ENCODE assay signal across 8 mouse cellular contexts in genomic region chr6:112489910-112490559, GRCm38 (mm10). TPM values are rescaled to one million over a fixed set of nuclear protein-coding genes. Genes with fewer than 3 reads are reported as not detected.
DNase-seq lines count a peak whose midpoint lies in the region; ATAC-seq and TF ChIP-seq lines count a peak whose summit lies in the region.

Gene Oxtr, minus strand, starts transcription at chr6:112489943.

- H3K4me1 ChIP-seq in kidney, postnatal 0 days (replicated peaks; ENCODE audit: insufficient read depth, low read length): peaks cover 22% of the 10 kb centered on the region; the same call in 1 of the 2 replicates
- peaks cover 7% of the 10 kb centered on the region; the same call in 1 of the 2 replicates for H3K4me1 ChIP-seq in brown adipose tissue, adult 24 weeks (ENCODE audit: control insufficient read depth, insufficient read depth, insufficient read length, low read length)
- H3K4me1 ChIP-seq in hindbrain, postnatal 0 days (ENCODE audit: insufficient read depth, low read length): peaks cover 7% of the 10 kb centered on the region; the same call in 1 of the 2 replicates
- H3K4me1 ChIP-seq in neural tube, embryonic 12.5 days: peaks cover 21% of the 10 kb centered on the region

- H3K4me2 ChIP-seq in kidney, postnatal 0 days (ENCODE audit: low read length): peak within 1 kb of the TSS; percentile 72
- H3K4me2 ChIP-seq in hindbrain, postnatal 0 days (ENCODE audit: low read depth, low read length): peak within 1 kb of the TSS; percentile 66
- H3K4me2 ChIP-seq in neural tube, embryonic 12.5 days (replicated peaks): peak within 1 kb of the TSS; percentile 61

- peak within 1 kb of the TSS; percentile 50 for H3K9ac ChIP-seq in kidney, postnatal 0 days (ENCODE audit: low read depth, low read length)
- no peak within 1 kb of the TSS; the same call in 1 of the 2 replicates for H3K9ac ChIP-seq in hindbrain, postnatal 0 days (replicated peaks; ENCODE audit: low read length)
- peak within 1 kb of the TSS; percentile 35 for H3K9ac ChIP-seq in neural tube, embryonic 12.5 days

- H3K27me3 ChIP-seq in kidney, postnatal 0 days (ENCODE audit: insufficient read depth, low read length): peaks cover 21% of the 10 kb centered on the region
- peaks cover 23% of the 10 kb centered on the region for H3K27me3 ChIP-seq in hindbrain, postnatal 0 days (ENCODE audit: insufficient read depth, low read length)
- peaks cover 55% of the 10 kb centered on the region for H3K27me3 ChIP-seq in neural tube, embryonic 12.5 days (replicated peaks)

- TF ChIP-seq CTCF in kidney, postnatal 0 days (IDR thresholded peaks at IDR 0.05; ENCODE audit: low read depth): no peak
- TF ChIP-seq CTCF in hindbrain, postnatal 0 days (IDR thresholded peaks at IDR 0.05; ENCODE audit: low read depth): no peak

- 3% methylated on average over 24 of the region's 24 CpGs for WGBS in kidney, postnatal 0 days
- WGBS in hindbrain, postnatal 0 days: 9% methylated on average over 24 of the region's 24 CpGs
- 7% methylated on average over 24 of the region's 24 CpGs for WGBS in neural tube, embryonic 12.5 days

- ATAC-seq in kidney, postnatal 0 days (replicated peaks; ENCODE audit: low FRiP score, low read depth): peak; percentile 17
- peak; percentile 21; the same call in 1 of the 2 replicates for ATAC-seq in hindbrain, postnatal 0 days
- 0 out of 2 replicates have a peak, but pooled peaks have one; percentile 5 for ATAC-seq in neural tube, embryonic 12.5 days (ENCODE audit: low FRiP score, low read depth)

- no peaks in the 10 kb centered on the region for H3K36me3 ChIP-seq in kidney, postnatal 0 days (ENCODE audit: insufficient read depth, low read length)
- H3K36me3 ChIP-seq in hindbrain, postnatal 0 days (ENCODE audit: insufficient read depth, low read length): no peaks in the 10 kb centered on the region
- H3K36me3 ChIP-seq in neural tube, embryonic 12.5 days: no peaks in the 10 kb centered on the region

- no peaks in the 10 kb centered on the region for H3K9me3 ChIP-seq in kidney, postnatal 0 days (replicated peaks; ENCODE audit: low read length)
- no peaks in the 10 kb centered on the region for H3K9me3 ChIP-seq in hindbrain, postnatal 0 days (ENCODE audit: low read length)
- H3K9me3 ChIP-seq in neural tube, embryonic 12.5 days: no peaks in the 10 kb centered on the region

- no peak within 1 kb of the TSS for H3K27ac ChIP-seq in kidney, postnatal 0 days
- no peak within 1 kb of the TSS for H3K27ac ChIP-seq in brown adipose tissue, adult 24 weeks (replicated peaks; ENCODE audit: low read depth, low read length)
- no peak within 1 kb of the TSS for H3K27ac ChIP-seq in hindbrain, postnatal 0 days
- no peak within 1 kb of the TSS for H3K27ac ChIP-seq in neural tube, embryonic 12.5 days

- H3K4me3 ChIP-seq in kidney, postnatal 0 days (replicated peaks; ENCODE audit: low read depth, low read length): peak within 1 kb of the TSS; percentile 33
- H3K4me3 ChIP-seq in brown adipose tissue, adult 24 weeks (ENCODE audit: insufficient read depth, low read depth, low read length): peak within 1 kb of the TSS; percentile 20
- H3K4me3 ChIP-seq in hindbrain, postnatal 0 days (ENCODE audit: low read length): peak within 1 kb of the TSS; percentile 34
- peak within 1 kb of the TSS; percentile 28 for H3K4me3 ChIP-seq in neural tube, embryonic 12.5 days

- no peak for DNase-seq in kidney, postnatal 0 days (ENCODE audit: low spot score)
- no peak for DNase-seq in kidney, postnatal 10 days
- no peak for DNase-seq in hindbrain, postnatal 0 days (ENCODE audit: low spot score)
- no peak for DNase-seq in urinary bladder, postnatal 4 days (ENCODE audit: low spot score in 2 of 2)
- no peak for DNase-seq in ovary, postnatal 14 days (ENCODE audit: low spot score)
- no peak for DNase-seq in layer of hippocampus, adult 18-20 months (ENCODE audit: low spot score in 2 of 2)

RNA-seq across cellular contexts. Expression of gene Oxtr, which starts in this region (rescaled TPM):
- polyA plus RNA-seq in kidney, postnatal 0 days (2015; fragmentation: Nextera tagmentation; extraction: Ambion mirVana): 4.1 and 4.6 TPM in 2 replicates
- 0.71 and 0.79 TPM in 2 replicates for polyA plus RNA-seq in brown adipose tissue, adult 24 weeks (2012; ENCODE audit: insufficient read depth, insufficient read length, missing spikeins)
- 5.2 and 8.4 TPM in 2 replicates for total RNA-seq in hindbrain, postnatal 0 days (2014; rRNA removed)
- polyA plus RNA-seq in hindbrain, postnatal 0 days (2015; fragmentation: Nextera tagmentation; extraction: Ambion mirVana): 2.2 and 2.7 TPM in 2 replicates
- polyA plus RNA-seq in neural tube, embryonic 12.5 days (2016; fragmentation: Nextera tagmentation; extraction: Ambion mirVana): 0.36 and 0.85 TPM in 2 replicates
- 1 to 10 TPM; 6.9 to 7.9 TPM for total RNA-seq in layer of hippocampus, adult 18-20 months (2021)

Comparison
In these comparisons a context has a peak if more than half of its experiments do, and no peak if none do; other contexts are left out.
1. Peak in ATAC-seq, H3K4me3 ChIP-seq, H3K9ac ChIP-seq and H3K4me2 ChIP-seq in neural tube, embryonic 12.5 days; RNA of the gene not detected or under 1 TPM.